Mouse (Mus musculus): ENCODE results near the gene Zfp512b. TPM values are rescaled to one million over a fixed set of nuclear protein-coding genes. Genes with fewer than 3 reads are reported as not detected.

Gene Zfp512b
- polyA plus RNA-seq, 1 experiment from 2014 or later: 36.0 TPM

GRCm38 (mm10) chr2:181550233-181550632 is 42.4 kb downstream of the Zfp512b start:
- WGBS: 85% methylated on average over 2 of the region's 2 CpGs

DNA sequence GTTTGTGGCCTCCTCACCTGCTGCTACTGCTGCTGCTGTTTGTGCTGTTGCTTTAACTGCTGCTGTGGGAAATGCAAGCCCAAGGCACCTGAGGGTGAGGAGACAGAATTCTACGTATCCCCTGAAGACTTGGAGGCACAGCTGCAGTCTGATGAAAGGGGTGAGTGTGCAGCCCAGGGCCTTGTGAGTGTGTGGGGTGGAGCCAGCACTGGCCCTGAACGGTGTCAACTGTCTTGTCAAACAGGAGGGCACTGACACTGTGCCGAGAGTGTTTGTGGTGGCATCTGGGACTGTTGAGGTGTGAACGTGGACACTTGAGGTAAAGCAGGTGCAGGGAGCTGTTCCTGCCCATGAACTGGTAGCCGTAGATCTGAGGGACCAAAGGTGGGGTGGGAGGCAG is 43.9 kb downstream of the Zfp512b start:
- Histone ChIP-seq H3K27me3 (ENCODE audit: insufficient read depth, poor library complexity, severe bottlenecking) (no peaks in the 10 kb centered on the region), H3K4me1 (no peaks in the 10 kb centered on the region; the same call in 1 of the 2 replicates), H3K9me3 (no peaks in the 10 kb centered on the region), H3K27ac (no peak overlapping the region), H3K36me3 (peaks cover 72% of the 10 kb centered on the region), H3K4me3 (no peak overlapping the region)
- DNase-seq (ENCODE audit: low spot score): no peak
- WGBS: 80% methylated on average over 5 of the region's 5 CpGs

More at GRCm38 (mm10) chr2:181550233-181550632, 42.4 kb downstream of the Zfp512b start:
- peaks cover 85% of the 10 kb centered on the region for H3K36me3 ChIP-seq
- H3K27me3 ChIP-seq (ENCODE audit: insufficient read depth, poor library complexity, severe bottlenecking): no peaks in the 10 kb centered on the region
- no peaks in the 10 kb centered on the region; the same call in 1 of the 2 replicates for H3K4me1 ChIP-seq
- H3K9me3 ChIP-seq: no peaks in the 10 kb centered on the region
- DNase-seq (ENCODE audit: low spot score): no peak
- no peak overlapping the region for H3K27ac ChIP-seq
- H3K4me3 ChIP-seq: no peak overlapping the region

DNA sequence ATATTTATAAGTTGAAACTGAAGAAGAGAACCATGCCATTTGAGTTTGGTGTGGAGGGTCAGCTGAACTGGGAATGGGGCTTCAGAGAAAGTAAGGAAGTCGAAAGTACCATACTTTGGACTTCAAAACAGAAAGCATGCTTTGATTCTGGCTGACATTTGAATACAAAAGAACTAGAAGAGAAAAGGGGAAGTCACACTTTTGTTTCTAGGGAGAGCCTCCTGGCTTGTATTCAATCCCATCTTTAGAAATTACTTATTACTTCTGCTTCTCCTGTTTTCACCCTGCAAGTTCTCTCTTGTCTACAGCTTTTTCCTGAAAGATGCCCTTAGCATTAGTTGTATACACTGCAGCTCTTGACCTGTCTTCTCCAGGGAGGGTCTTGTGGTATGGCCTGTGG is 44.4 kb downstream of the Zfp512b start:
- 85% methylated on average over 1 of the region's 1 CpGs for WGBS
- DNase-seq (ENCODE audit: low spot score): no peak
- H3K36me3 ChIP-seq: peaks cover 68% of the 10 kb centered on the region
- H3K27me3 ChIP-seq (ENCODE audit: insufficient read depth, poor library complexity, severe bottlenecking): no peaks in the 10 kb centered on the region
- H3K9me3 ChIP-seq: no peaks in the 10 kb centered on the region
- H3K4me3 ChIP-seq: no peak overlapping the region
- H3K4me1 ChIP-seq: no peaks in the 10 kb centered on the region; the same call in 1 of the 2 replicates
- H3K27ac ChIP-seq: no peak overlapping the region

GRCm38 (mm10) chr2:181546142-181546541 is 46.5 kb downstream of the Zfp512b start:
- Histone ChIP-seq H3K36me3 (peaks cover 50% of the 10 kb centered on the region), H3K4me1 (no peaks in the 10 kb centered on the region; the same call in 1 of the 2 replicates), H3K27ac (no peak overlapping the region), H3K4me3 (no peak overlapping the region), H3K9me3 (no peaks in the 10 kb centered on the region), H3K27me3 (ENCODE audit: insufficient read depth, poor library complexity, severe bottlenecking) (no peaks in the 10 kb centered on the region)
- no peak for DNase-seq (ENCODE audit: low spot score)
- 85% methylated on average over 7 of the region's 7 CpGs for WGBS

DNA sequence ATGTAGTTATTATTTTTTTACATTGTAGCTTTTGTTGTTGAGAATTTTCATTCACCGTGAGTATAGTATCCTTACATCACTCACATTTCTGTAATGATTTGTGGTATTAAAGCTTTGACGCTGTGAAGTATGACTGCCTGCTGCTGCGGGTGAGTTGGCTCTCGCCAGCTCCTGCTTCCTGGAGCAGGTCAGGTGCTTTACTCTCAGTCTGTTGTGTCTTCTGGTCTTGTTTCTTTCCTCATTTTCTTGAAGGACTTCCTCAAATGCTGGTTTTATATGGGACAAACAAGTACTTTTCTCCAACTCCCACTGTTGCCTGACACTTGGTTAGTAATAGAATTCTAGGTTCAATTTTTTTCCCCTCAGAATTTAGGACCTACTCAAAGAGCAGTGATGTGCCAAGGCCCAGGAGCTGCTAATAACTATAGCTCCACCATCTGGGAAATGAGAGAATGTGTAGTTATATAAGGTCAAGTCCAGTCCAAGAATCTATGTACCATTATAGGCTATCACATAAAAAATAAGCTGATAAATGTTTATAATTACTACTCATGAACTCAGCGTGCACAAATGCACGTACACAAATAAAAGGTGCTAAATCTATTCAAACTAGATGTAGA is 50.7 kb downstream of the Zfp512b start:
- no peak overlapping the region for H3K4me3 ChIP-seq
- DNase-seq (ENCODE audit: low spot score): no peak
- peaks cover 17% of the 10 kb centered on the region for H3K36me3 ChIP-seq
- H3K27ac ChIP-seq: no peak overlapping the region
- no peaks in the 10 kb centered on the region for H3K27me3 ChIP-seq (ENCODE audit: insufficient read depth, poor library complexity, severe bottlenecking)
- H3K4me1 ChIP-seq: peaks cover 9% of the 10 kb centered on the region
- 92% methylated on average over 6 of the region's 6 CpGs for WGBS
- no peaks in the 10 kb centered on the region for H3K9me3 ChIP-seq

DNA sequence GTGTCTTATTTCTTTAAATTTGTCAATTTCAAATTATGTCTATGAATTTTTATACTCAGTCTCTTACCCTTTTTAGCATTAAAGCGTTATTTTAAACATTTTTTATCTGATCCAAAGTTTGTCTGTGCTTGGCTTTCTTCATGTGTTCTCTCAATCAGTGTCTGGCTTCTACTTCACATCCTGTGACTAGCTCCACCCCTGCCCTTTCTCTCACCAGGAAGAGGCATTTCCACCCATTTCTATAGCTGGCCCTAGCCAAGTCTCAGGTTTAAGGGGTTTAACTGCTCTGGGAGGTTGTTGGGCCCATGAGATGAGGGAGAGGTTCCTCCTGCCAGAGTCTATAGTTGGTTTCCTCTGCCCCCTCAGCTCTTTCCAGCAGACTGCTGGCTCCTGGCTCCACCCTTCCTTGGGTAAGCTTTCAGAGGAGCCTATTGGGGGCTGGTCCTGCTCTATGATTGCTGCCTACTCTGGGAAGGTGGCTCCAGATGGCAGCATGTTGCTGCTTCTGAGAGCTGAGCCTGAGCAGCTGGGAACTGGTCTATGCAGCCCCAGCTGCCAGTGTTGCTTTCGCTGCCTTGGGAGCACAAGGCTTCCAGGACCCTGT is 55.1 kb downstream of the Zfp512b start:
- peaks cover 14% of the 10 kb centered on the region; the same call in 1 of the 2 replicates for H3K36me3 ChIP-seq
- H3K4me1 ChIP-seq: peaks cover 9% of the 10 kb centered on the region
- H3K27me3 ChIP-seq (ENCODE audit: insufficient read depth, poor library complexity, severe bottlenecking): no peaks in the 10 kb centered on the region
- no peak overlapping the region for H3K4me3 ChIP-seq
- WGBS: 79% methylated on average over 2 of the region's 2 CpGs
- no peaks in the 10 kb centered on the region for H3K9me3 ChIP-seq
- H3K27ac ChIP-seq: peak overlapping the region; percentile 69
- no peak for DNase-seq (ENCODE audit: low spot score)

DNA sequence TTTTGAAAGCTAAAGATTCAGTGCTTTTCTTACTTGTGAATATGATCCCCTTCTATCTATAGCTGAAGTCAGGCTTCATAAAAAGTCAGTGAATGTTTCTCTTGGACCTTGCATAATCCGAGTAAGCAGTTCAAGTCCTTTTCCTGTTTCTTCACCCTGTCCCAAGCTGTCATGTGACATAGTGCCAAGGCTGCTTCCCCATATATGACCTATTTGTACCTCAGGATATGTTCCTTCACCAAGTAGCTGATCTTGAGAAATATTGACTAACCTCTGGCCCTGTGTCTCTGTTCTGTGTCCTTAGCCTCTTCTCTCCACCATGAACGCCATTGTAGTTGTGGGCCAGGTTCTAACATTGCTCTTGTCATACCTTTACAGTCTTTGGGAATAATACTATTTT is 56.2 kb downstream of the Zfp512b start:
- Histone ChIP-seq H3K4me3 (no peak overlapping the region), H3K4me1 (peaks cover 12% of the 10 kb centered on the region), H3K27me3 (ENCODE audit: insufficient read depth, poor library complexity, severe bottlenecking) (no peaks in the 10 kb centered on the region), H3K9me3 (no peaks in the 10 kb centered on the region), H3K27ac (no peak overlapping the region), H3K36me3 (peaks cover 24% of the 10 kb centered on the region)
- 83% methylated on average over 2 of the region's 2 CpGs for WGBS
- no peak for DNase-seq (ENCODE audit: low spot score)

- H3K4me3 ChIP-seq: no peak overlapping the region
- no peak for DNase-seq (ENCODE audit: low spot score)
- H3K27ac ChIP-seq: no peak overlapping the region
- H3K27me3 ChIP-seq (ENCODE audit: insufficient read depth, poor library complexity, severe bottlenecking): no peaks in the 10 kb centered on the region
- H3K9me3 ChIP-seq: no peaks in the 10 kb centered on the region
- peaks cover 8% of the 10 kb centered on the region for H3K4me1 ChIP-seq
- H3K36me3 ChIP-seq: peaks cover 47% of the 10 kb centered on the region
- WGBS: 94% methylated on average over 3 of the region's 3 CpGs
Measured at GRCm38 (mm10) chr2:181532589-181532988, 60.0 kb downstream of the Zfp512b start.

Small RNA genes lying within 50 kb of the gene (microRNA-seq; reads per million reads assigned to microRNA genes)
- gene Mir7006: not detected

Other genes starting within 250 kb of the Zfp512b start
- 36.9 and 38.0 TPM in 2 replicates for gene Zgpat, start 227.9 kb downstream of the Zfp512b start, polyA plus RNA-seq (2016; fragmentation: Nextera tagmentation; extraction: Ambion mirVana)
- 64.1 and 65.6 TPM in 2 replicates for gene Arfrp1, start 227.4 kb downstream of the Zfp512b start, polyA plus RNA-seq (2016; fragmentation: Nextera tagmentation; extraction: Ambion mirVana)
- 16.5 and 20.5 TPM in 2 replicates for gene Lime1, start 212.7 kb downstream of the Zfp512b start, polyA plus RNA-seq (2016; fragmentation: Nextera tagmentation; extraction: Ambion mirVana)
- gene Zbtb46, start 133.4 kb downstream of the Zfp512b start, polyA plus RNA-seq (2016; fragmentation: Nextera tagmentation; extraction: Ambion mirVana): 16.5 and 18.5 TPM in 2 replicates
- 0.11 TPM in 1 of 2 replicates, not detected in the other for gene Abhd16b, start 99.6 kb downstream of the Zfp512b start, polyA plus RNA-seq (2016; fragmentation: Nextera tagmentation; extraction: Ambion mirVana)
- gene Tpd52l2, start 95.7 kb downstream of the Zfp512b start, polyA plus RNA-seq (2016; fragmentation: Nextera tagmentation; extraction: Ambion mirVana): 130 and 162 TPM in 2 replicates
- 87.2 and 97.0 TPM in 2 replicates for gene Dnajc5, start 72.3 kb downstream of the Zfp512b start, polyA plus RNA-seq (2016; fragmentation: Nextera tagmentation; extraction: Ambion mirVana)
- gene Uckl1, start 7.9 kb downstream of the Zfp512b start, polyA plus RNA-seq (2016; fragmentation: Nextera tagmentation; extraction: Ambion mirVana): 67.3 and 83.6 TPM in 2 replicates
- 56.1 and 62.9 TPM in 2 replicates for gene Prpf6, start 935 bp downstream of the Zfp512b start, polyA plus RNA-seq (2016; fragmentation: Nextera tagmentation; extraction: Ambion mirVana)
- 15.0 and 16.6 TPM in 2 replicates for gene Samd10, start 6.4 kb upstream of the Zfp512b start, polyA plus RNA-seq (2016; fragmentation: Nextera tagmentation; extraction: Ambion mirVana)
- 0.24 TPM in 1 of 2 replicates, not detected in the other for gene Gm29797, start 64.2 kb upstream of the Zfp512b start, polyA plus RNA-seq (2016; fragmentation: Nextera tagmentation; extraction: Ambion mirVana)
- 22.1 and 25.0 TPM in 2 replicates for gene Sox18, start 78.8 kb upstream of the Zfp512b start, polyA plus RNA-seq (2016; fragmentation: Nextera tagmentation; extraction: Ambion mirVana)
- 12.2 and 15.3 TPM in 2 replicates for gene Tcea2, start 87.5 kb upstream of the Zfp512b start, polyA plus RNA-seq (2016; fragmentation: Nextera tagmentation; extraction: Ambion mirVana)
- 56.4 and 67.7 TPM in 2 replicates for gene Rgs19, start 101.2 kb upstream of the Zfp512b start, polyA plus RNA-seq (2016; fragmentation: Nextera tagmentation; extraction: Ambion mirVana)
- gene Lkaaear1, start 105.6 kb upstream of the Zfp512b start, polyA plus RNA-seq (2016; fragmentation: Nextera tagmentation; extraction: Ambion mirVana): not detected in 2 replicates
- gene Oprl1, start 122.2 kb upstream of the Zfp512b start, polyA plus RNA-seq (2016; fragmentation: Nextera tagmentation; extraction: Ambion mirVana): 6.1 and 6.6 TPM in 2 replicates
- 0.05 and 0.14 TPM in 2 replicates for gene Myt1, start 170.5 kb upstream of the Zfp512b start, polyA plus RNA-seq (2016; fragmentation: Nextera tagmentation; extraction: Ambion mirVana)
- 22.7 and 22.9 TPM in 2 replicates for gene Pcmtd2, start 245.1 kb upstream of the Zfp512b start, polyA plus RNA-seq (2016; fragmentation: Nextera tagmentation; extraction: Ambion mirVana)